Mouse (Mus musculus) embryonic fibroblast, embryonic 13.5 days (primary cell): ENCODE measurements around the gene Cdh3.

ENCODE experiments used
- CTCF ChIP-seq: IDR thresholded peaks from 2 replicates; pipeline ENCODE4 v1.5.1; 2011; ENCODE audit warnings: mild to moderate bottlenecking, control low read depth, low read length, moderate library complexity, borderline replicate concordance; ENCODE audit not compliant: insufficient read depth
- POLR2A ChIP-seq: IDR thresholded peaks from 2 replicates; pipeline ENCODE4 v1.6.1; 2011; ENCODE audit warnings: low read depth, mild to moderate bottlenecking, control low read depth, low read length, moderate library complexity

- TF ChIP-seq CTCF (no peak), POLR2A (no peak)
Measured at GRCm38 (mm10) chr8:106606601-106607145, 96.0 kb downstream of the Cdh3 start.
